Mouse (Mus musculus): Measurements from ENCODE around the gene Fgd5.
A peak's percentile ranks its signal among the peaks of the same experiment; 100 is the strongest.

- peak; percentile 16; the same call in 1 of the 2 replicates for TF ChIP-seq CTCF (IDR thresholded peaks at IDR 0.05; ENCODE audit: low read depth)
- no peak for TF ChIP-seq EP300 (IDR thresholded peaks at IDR 0.05; ENCODE audit: low read depth)
Observed at GRCm38 (mm10) chr6:91972201-91972646, 6.5 kb upstream of the Fgd5 start.

Measured in liver, embryonic 14.5 days (tissue).